Mouse (Mus musculus): ENCODE results near the gene Msrb3. TPM values are rescaled to one million over a fixed set of nuclear protein-coding genes. Genes with fewer than 3 reads are reported as not detected.

The Msrb3 gene
- polyA plus RNA-seq, 1 experiment, result 181 TPM

DNA sequence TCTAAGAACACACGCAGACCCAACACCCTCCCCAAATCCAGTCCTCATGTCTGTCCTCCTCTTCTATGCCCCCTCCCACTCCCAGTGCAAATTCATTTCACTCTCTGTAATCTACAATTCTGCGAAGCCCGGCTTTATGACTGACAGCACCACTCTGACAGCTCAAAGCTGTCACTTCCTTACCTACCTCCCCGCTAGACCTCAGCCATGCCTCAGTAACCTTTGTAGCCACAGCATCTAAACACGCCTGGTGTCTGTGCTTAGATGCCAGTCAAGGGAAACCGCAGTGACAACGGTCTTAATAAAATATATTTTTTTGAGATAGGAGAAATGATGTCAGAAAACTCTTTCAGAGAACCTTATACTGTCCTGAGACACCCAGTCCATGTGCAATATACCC is 72.5 kb downstream of the Msrb3 start:
- Histone ChIP-seq H3K27ac (ENCODE audit: insufficient read depth, low read length) (no peak overlapping the region), H3K4me1 (ENCODE audit: control insufficient read depth, insufficient read depth, low read length) (no peaks in the 10 kb centered on the region), H3K4me3 (ENCODE audit: insufficient read depth, low read length) (no peak overlapping the region)
- TF ChIP-seq CTCF (IDR thresholded peaks at IDR 0.05; ENCODE audit: borderline replicate concordance, insufficient read depth, low read length) (no peak), POLR2A (IDR thresholded peaks at IDR 0.05; ENCODE audit: low read depth, low read length) (no peak)

DNA sequence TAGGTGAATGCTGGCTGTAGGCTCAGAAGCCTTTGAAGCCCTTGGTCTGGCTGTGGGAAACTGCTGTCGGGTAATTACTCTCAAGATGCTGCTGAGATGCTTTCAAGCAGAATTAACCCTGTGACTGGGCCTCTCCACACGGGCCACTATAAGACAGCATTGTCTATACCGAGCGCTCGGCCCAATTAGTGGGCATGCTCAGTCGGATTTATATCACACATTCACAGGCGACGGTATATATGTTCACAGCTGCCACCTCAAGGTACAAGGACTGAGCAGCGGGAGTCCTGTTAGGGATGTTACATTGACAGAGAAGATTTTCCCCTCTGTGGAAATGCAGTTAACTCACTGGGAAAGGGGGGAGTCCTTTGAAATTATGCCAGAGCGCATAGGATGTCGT is 73.3 kb downstream of the Msrb3 start:
- TF ChIP-seq POLR2A (IDR thresholded peaks at IDR 0.05; ENCODE audit: low read depth, low read length) (no peak), CTCF (IDR thresholded peaks at IDR 0.05; ENCODE audit: borderline replicate concordance, insufficient read depth, low read length) (no peak)
- H3K4me3 ChIP-seq (ENCODE audit: insufficient read depth, low read length), result no peak overlapping the region
- no peaks in the 10 kb centered on the region for H3K4me1 ChIP-seq (ENCODE audit: control insufficient read depth, insufficient read depth, low read length)
- no peak overlapping the region for H3K27ac ChIP-seq (ENCODE audit: insufficient read depth, low read length)

DNA sequence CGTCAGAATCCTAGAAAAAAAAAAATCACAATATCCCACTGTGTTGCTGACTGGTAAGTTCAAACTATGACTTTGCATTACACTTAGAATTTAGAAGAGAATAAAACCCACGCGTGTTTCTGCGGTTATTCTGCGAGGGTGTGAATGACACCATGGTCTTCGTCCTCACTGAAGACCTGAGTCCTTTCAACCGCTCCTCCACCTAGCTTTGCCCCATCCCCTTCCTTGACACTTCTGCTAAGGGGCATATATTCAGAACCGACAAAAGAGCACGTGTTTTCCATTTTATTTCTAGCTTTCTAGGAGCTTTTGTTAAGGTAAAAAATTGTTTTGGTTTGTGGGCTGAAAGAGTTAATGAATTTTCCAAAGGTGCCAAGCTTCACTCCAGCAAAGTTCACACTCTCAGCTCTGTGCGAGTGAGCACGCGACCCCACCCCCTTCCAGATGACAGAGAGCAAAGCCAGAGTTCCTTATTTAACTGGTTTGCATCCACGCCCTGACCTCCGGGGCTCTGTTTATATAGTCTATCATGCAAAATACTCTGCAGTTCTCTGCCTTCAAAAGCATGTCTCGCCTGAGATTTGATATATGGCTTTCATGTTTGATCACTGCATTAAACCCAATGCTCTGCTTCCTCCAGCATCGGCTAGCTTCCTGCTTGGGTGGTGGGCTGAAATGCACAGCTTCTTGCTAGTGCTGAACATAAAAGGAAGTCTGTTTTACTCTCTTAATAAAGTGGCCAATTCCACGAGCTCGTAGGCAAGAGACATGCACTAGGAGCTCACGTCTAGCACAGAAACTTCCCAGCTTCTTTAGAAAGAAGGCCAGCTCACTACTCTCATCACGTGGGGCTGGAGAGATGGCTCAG is 77.2 kb downstream of the Msrb3 start:
- Histone ChIP-seq H3K4me1 (ENCODE audit: control insufficient read depth, insufficient read depth, low read length) (no peaks in the 10 kb centered on the region), H3K27ac (ENCODE audit: insufficient read depth, low read length) (no peak overlapping the region), H3K4me3 (ENCODE audit: insufficient read depth, low read length) (no peak overlapping the region)
- TF ChIP-seq CTCF (IDR thresholded peaks at IDR 0.05; ENCODE audit: borderline replicate concordance, insufficient read depth, low read length), result no peak
- no peak for TF ChIP-seq POLR2A (IDR thresholded peaks at IDR 0.05; ENCODE audit: low read depth, low read length)

DNA sequence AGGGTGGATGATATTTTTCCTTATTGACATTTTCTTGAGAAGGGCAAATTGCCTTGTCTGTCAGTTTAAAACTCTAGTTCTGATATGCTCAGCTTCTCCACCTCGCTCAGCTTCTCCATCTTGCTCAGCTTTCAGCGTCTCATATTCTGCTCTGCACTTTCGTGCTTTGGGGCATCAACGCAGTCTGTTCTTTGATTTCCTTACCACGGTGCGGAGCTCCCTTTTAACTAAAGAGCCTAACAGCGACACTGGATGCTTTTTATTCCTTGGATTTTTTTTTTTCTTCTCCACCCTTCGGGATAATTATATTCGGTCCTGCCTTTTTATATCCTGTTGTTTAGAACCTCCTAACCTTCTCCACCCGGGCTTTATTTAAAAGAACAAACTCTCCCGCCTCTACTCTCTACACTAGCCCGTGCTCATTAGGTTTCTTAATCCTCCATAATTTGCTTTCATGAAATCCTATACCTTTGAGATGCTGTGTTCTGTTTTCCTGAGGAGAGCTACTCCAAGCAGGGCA is 78.1 kb downstream of the Msrb3 start:
- Histone ChIP-seq H3K27ac (ENCODE audit: insufficient read depth, low read length) (no peak overlapping the region), H3K4me1 (ENCODE audit: control insufficient read depth, insufficient read depth, low read length) (no peaks in the 10 kb centered on the region), H3K4me3 (ENCODE audit: insufficient read depth, low read length) (no peak overlapping the region)
- TF ChIP-seq CTCF (IDR thresholded peaks at IDR 0.05; ENCODE audit: borderline replicate concordance, insufficient read depth, low read length) (no peak), POLR2A (IDR thresholded peaks at IDR 0.05; ENCODE audit: low read depth, low read length) (no peak)

DNA sequence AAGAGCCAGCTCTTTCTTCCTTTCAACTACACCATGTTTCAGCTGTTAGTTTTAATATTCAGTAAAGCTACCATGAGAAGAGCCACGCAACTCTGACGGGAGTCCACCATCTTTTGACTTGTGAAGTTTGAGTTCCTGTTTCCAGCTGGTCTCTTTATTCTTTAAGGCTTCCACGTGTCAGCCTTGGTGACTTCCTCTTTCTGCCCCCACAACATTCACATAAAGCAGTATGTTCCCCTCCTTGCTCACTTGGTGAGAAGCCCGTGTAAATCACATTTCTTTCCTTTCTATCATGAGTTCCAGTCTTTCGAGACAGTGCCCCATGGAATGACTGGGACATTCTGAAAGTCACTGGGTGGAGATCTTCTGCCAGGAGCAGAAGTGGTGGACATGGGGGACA is 83.6 kb downstream of the Msrb3 start:
- H3K4me3 ChIP-seq (ENCODE audit: insufficient read depth, low read length), result no peak overlapping the region
- no peak for TF ChIP-seq POLR2A (IDR thresholded peaks at IDR 0.05; ENCODE audit: low read depth, low read length)
- no peak for TF ChIP-seq CTCF (IDR thresholded peaks at IDR 0.05; ENCODE audit: borderline replicate concordance, insufficient read depth, low read length)
- peaks cover 10% of the 10 kb centered on the region for H3K4me1 ChIP-seq (ENCODE audit: control insufficient read depth, insufficient read depth, low read length)
- H3K27ac ChIP-seq (ENCODE audit: insufficient read depth, low read length), result no peak overlapping the region

DNA sequence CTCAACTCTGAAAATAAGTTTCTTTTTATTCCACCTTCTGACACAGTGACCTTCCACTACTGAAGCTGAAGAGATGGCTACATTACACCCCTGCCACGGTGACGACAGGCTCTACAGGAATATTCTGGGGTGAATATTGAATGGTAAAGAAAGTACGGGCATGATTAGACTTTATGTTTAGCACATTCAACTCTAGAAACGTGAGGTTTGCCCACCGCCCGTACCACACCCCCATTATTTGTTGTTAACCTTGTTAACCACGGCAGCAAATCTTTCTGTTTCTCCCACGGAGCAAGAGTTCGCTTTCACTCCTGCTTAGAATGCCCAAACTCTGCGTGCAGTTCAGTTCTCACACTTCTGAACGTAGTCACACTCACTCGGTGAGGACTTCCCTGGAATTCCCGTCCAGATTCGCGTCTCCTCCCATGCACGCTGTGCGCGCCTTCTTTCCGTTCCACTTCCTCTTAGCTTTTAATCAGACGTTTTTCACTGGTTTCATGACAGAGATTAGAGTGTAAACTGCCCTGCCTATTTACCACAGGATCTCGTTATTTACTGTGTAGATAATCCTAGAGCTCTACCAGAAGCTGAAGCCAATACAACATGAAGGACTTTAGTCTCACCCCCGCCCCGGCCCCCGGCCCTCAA is 87.0 kb downstream of the Msrb3 start:
- Histone ChIP-seq H3K27ac (ENCODE audit: insufficient read depth, low read length) (peak overlapping the region; percentile 81), H3K4me1 (ENCODE audit: control insufficient read depth, insufficient read depth, low read length) (peaks cover 14% of the 10 kb centered on the region), H3K4me3 (ENCODE audit: insufficient read depth, low read length) (no peak overlapping the region)
- TF ChIP-seq POLR2A (IDR thresholded peaks at IDR 0.05; ENCODE audit: low read depth, low read length) (no peak), CTCF (IDR thresholded peaks at IDR 0.05; ENCODE audit: borderline replicate concordance, insufficient read depth, low read length) (no peak)

DNA sequence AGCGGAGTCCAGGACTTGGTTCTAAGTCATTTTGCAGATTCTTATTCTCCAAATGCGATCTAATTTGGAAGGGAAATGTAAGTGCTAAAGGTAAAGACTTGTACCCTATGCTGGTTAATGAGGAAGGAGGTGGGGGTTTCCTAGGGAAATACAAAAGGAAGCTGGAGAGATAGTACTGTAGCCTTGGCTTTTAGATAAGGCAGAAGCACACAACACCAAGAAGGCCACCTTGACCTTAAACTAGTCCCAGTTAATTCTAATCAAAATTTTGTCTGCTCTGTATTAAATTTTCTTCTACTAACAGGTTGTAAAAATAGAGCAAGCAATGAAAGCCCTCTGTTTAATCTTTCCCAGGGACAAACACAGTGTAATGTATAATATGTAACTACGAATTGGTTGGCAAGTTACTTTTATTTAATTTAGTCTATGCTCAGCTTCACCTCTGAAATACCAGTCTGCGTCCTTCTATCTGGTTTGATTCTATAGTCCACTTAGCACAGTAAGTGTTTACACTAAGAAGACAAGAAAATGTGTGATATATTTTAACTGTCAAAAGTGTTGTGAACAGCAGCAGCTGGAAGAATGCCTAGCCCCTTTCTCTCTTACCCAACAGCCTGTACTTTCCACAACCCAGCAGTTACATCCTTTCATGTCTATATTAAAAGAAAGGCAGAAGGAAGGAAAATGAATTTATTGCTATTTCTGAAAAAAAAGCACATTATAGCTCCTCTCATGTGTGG is 87.9 kb downstream of the Msrb3 start:
- no peak overlapping the region for H3K4me3 ChIP-seq (ENCODE audit: insufficient read depth, low read length)
- H3K4me1 ChIP-seq (ENCODE audit: control insufficient read depth, insufficient read depth, low read length), result peaks cover 14% of the 10 kb centered on the region
- TF ChIP-seq POLR2A (IDR thresholded peaks at IDR 0.05; ENCODE audit: low read depth, low read length), result no peak
- no peak for TF ChIP-seq CTCF (IDR thresholded peaks at IDR 0.05; ENCODE audit: borderline replicate concordance, insufficient read depth, low read length)
- peak overlapping the region; percentile 81 for H3K27ac ChIP-seq (ENCODE audit: insufficient read depth, low read length)

DNA sequence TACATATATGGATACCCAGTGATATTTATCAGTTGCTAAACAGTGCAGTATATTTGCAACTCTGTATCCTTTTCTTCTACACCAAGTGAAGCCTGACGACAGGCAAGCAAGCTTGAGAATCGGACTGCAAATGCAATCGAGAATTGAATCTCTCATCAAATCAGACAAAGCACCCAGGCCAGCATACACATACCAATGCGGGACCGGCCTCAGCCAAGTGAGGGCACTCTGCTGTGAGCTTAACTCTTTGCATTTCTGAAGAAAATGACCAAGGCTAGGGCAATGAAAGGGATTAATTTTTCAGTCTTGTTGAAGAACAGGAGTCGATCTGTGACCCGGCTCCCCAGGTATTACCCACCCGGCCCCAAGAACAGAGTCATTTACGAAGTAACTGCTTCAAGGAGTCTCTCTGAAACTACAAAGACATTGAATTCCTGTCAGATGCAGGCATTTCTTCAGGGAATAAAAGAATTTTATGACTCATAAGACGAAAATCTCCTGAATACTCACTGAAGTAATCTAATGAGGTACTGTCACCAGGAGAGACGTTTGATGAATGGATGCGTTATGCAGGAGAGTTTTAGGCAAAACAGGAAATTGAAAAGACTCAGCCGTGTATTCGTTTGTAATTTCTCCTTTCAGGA is 88.7 kb downstream of the Msrb3 start:
- peak overlapping the region; percentile 30 for H3K27ac ChIP-seq (ENCODE audit: insufficient read depth, low read length)
- H3K4me1 ChIP-seq (ENCODE audit: control insufficient read depth, insufficient read depth, low read length), result peaks cover 14% of the 10 kb centered on the region
- TF ChIP-seq POLR2A (IDR thresholded peaks at IDR 0.05; ENCODE audit: low read depth, low read length), result no peak
- TF ChIP-seq CTCF (IDR thresholded peaks at IDR 0.05; ENCODE audit: borderline replicate concordance, insufficient read depth, low read length), result no peak
- no peak overlapping the region for H3K4me3 ChIP-seq (ENCODE audit: insufficient read depth, low read length)

DNA sequence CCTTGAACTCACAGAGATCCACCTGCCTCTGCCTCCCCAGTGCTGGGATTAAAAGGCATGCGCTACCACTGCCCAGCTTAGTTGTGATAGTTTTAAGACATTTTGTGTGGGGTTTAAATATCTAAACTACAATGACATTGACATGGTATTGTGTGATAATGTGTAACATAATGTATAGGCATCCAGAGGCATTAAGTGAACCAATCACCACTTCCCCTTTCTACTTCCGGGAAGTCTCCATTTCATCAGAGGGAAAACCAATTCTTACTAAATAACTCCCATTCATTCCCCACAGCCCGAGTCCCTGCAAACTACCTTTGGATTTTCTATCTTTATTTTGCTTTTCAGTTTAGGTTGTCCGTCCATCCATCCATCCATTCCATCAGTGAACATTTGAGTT is 90.7 kb downstream of the Msrb3 start:
- TF ChIP-seq CTCF (IDR thresholded peaks at IDR 0.05; ENCODE audit: borderline replicate concordance, insufficient read depth, low read length), result no peak
- H3K4me3 ChIP-seq (ENCODE audit: insufficient read depth, low read length), result no peak overlapping the region
- peaks cover 14% of the 10 kb centered on the region for H3K4me1 ChIP-seq (ENCODE audit: control insufficient read depth, insufficient read depth, low read length)
- H3K27ac ChIP-seq (ENCODE audit: insufficient read depth, low read length), result no peak overlapping the region

Data from embryonic fibroblast, embryonic 13.5 days (primary cell).